Mouse (Mus musculus) CH12.LX (cell line): Measurements from ENCODE around the gene Uba3. TPM values are rescaled to one million over a fixed set of nuclear protein-coding genes. Genes with fewer than 3 reads are reported as not detected.

ENCODE experiments used
- DNase-seq: peaks from one replicate; pipeline ENCODE4 v3.0.0-alpha.2; 2013; ENCODE audit errors: extremely low read depth
- H3K27ac ChIP-seq: 2 replicates; pipeline ENCODE4 v1.5.1; 2012; ENCODE audit warnings: low read depth, mild to moderate bottlenecking, control low read depth, moderate library complexity; ENCODE audit not compliant: insufficient read depth
- H3K27me3 ChIP-seq: replicated peaks from 2 replicates; pipeline ENCODE3; 2012; ENCODE audit warnings: inconsistent platforms
- H3K36me3 ChIP-seq, 2 experiments: replicated peaks in 1 of 2; 2 replicates each; pipeline versions ENCODE3 to v1.6.1; 2012; ENCODE audit warnings: inconsistent platforms in 1 of 2, low read length in 1 of 2, mild to moderate bottlenecking in 1 of 2, mixed read lengths in 1 of 2, moderate library complexity in 1 of 2; ENCODE audit not compliant: control insufficient read depth in 1 of 2, insufficient read depth in 1 of 2
- H3K4me1 ChIP-seq, 2 experiments: 2 replicates each; pipeline ENCODE4 v1.6.1; 2012; ENCODE audit warnings: inconsistent platforms in 1 of 2, moderate library complexity in 1 of 2; ENCODE audit not compliant: insufficient read depth in 2 of 2, control insufficient read depth in 1 of 2
- H3K4me2 ChIP-seq: 2 replicates; pipeline ENCODE4 v1.6.1; 2012; ENCODE audit warnings: low read depth, mild to moderate bottlenecking, control low read depth; ENCODE audit not compliant: poor library complexity, insufficient read depth, severe bottlenecking
- H3K4me3 ChIP-seq, 3 experiments: fragments of 150-350 bp in 1 of 3; sonication (generic) in 1 of 3; replicated peaks in 1 of 3; 2 replicates each; pipeline versions ENCODE3 to v1.5.1; 2011 to 2012; ENCODE audit warnings: low read depth in 2 of 3, low read length in 2 of 3, mild to moderate bottlenecking in 2 of 3, moderate library complexity in 2 of 3, control low read depth in 1 of 3, improper control_type of control experiment in 1 of 3, inconsistent platforms in 1 of 3, mixed read lengths in 1 of 3; ENCODE audit not compliant: poor library complexity in 1 of 3
- H3K79me2 ChIP-seq: replicated peaks from 2 replicates; pipeline ENCODE4 v1.6.1; 2012; ENCODE audit warnings: mild to moderate bottlenecking, moderate library complexity; ENCODE audit not compliant: control insufficient read depth, poor library complexity, insufficient read depth, severe bottlenecking; ENCODE audit errors: extremely low read depth
- H3K9ac ChIP-seq: 2 replicates; pipeline ENCODE4 v1.6.1; 2012; ENCODE audit warnings: low read depth, mild to moderate bottlenecking, control low read depth, moderate library complexity; ENCODE audit not compliant: insufficient read depth
- H3K9me3 ChIP-seq: replicated peaks from 2 replicates; pipeline ENCODE3; 2012; ENCODE audit warnings: low read length, inconsistent platforms, mixed read lengths
- BHLHE40 ChIP-seq: IDR thresholded peaks from 2 replicates; pipeline ENCODE4 v1.6.1; 2011; ENCODE audit warnings: mild to moderate bottlenecking, low read depth, low read length, improper control_type of control experiment
- CTCF ChIP-seq, 2 experiments: IDR thresholded peaks in 1 of 2; conservative IDR thresholded peaks in 1 of 2; 2 replicates each; pipeline ENCODE4 v1.5.1; 2011 to 2012; ENCODE audit warnings: low read depth in 2 of 2, low read length in 2 of 2, improper control_type of control experiment in 1 of 2, inconsistent platforms in 1 of 2, mild to moderate bottlenecking in 1 of 2, moderate library complexity in 1 of 2
- ETS1 ChIP-seq: conservative IDR thresholded peaks from 2 replicates; pipeline ENCODE4 v1.6.1; 2012; ENCODE audit warnings: low read depth, mild to moderate bottlenecking, inconsistent platforms, low read length, improper control_type of control experiment, moderate library complexity
- GABPA ChIP-seq: IDR thresholded peaks from 2 replicates; pipeline ENCODE4 v1.6.1; 2012; ENCODE audit warnings: low read depth, low read length, improper control_type of control experiment, inconsistent platforms; ENCODE audit not compliant: insufficient replicate concordance
- JUND ChIP-seq: conservative IDR thresholded peaks from 2 replicates; pipeline ENCODE4 v1.6.1; 2011; ENCODE audit warnings: low read depth, low read length, improper control_type of control experiment
- KAT2A ChIP-seq: IDR thresholded peaks from 2 replicates; pipeline ENCODE4 v1.6.1; 2012; ENCODE audit warnings: low read length, improper control_type of control experiment, inconsistent platforms; ENCODE audit not compliant: insufficient replicate concordance
- MAFK ChIP-seq: IDR thresholded peaks from 2 replicates; pipeline ENCODE4 v1.6.1; 2011; ENCODE audit warnings: low read length, improper control_type of control experiment; ENCODE audit not compliant: insufficient replicate concordance
- MAX ChIP-seq: IDR thresholded peaks from 2 replicates; pipeline ENCODE4 v1.6.1; 2011; ENCODE audit warnings: low read length, improper control_type of control experiment
- MAZ ChIP-seq: IDR thresholded peaks from 2 replicates; pipeline ENCODE4 v1.6.1; 2012; ENCODE audit warnings: low read depth, mild to moderate bottlenecking, inconsistent platforms, low read length, improper control_type of control experiment, moderate library complexity
- MEF2A ChIP-seq: IDR thresholded peaks from 2 replicates; pipeline ENCODE4 v1.6.1; 2014; ENCODE audit warnings: low read depth, mild to moderate bottlenecking, inconsistent platforms, low read length, improper control_type of control experiment, borderline replicate concordance
- MXI1 ChIP-seq: IDR thresholded peaks from 2 replicates; pipeline ENCODE4 v1.6.1; 2011; ENCODE audit warnings: mild to moderate bottlenecking, low read depth, low read length, improper control_type of control experiment
- MYC ChIP-seq: IDR thresholded peaks from 2 replicates; pipeline ENCODE4 v1.6.1; 2011; ENCODE audit warnings: low read depth, mild to moderate bottlenecking, improper control_type of control experiment, low read length
- NELFE ChIP-seq: IDR thresholded peaks from 2 replicates; pipeline ENCODE4 v1.6.1; 2011; ENCODE audit warnings: low read depth, low read length, improper control_type of control experiment
- NRF1 ChIP-seq: IDR thresholded peaks from 2 replicates; pipeline ENCODE4 v1.6.1; 2014; ENCODE audit warnings: low read depth, mild to moderate bottlenecking, inconsistent platforms, low read length, improper control_type of control experiment, moderate library complexity
- PAX5 ChIP-seq: IDR thresholded peaks from 2 replicates; pipeline ENCODE4 v1.6.1; 2012; ENCODE audit warnings: low read length, inconsistent platforms, mixed read lengths
- POLR2A ChIP-seq: IDR thresholded peaks from 2 replicates; pipeline ENCODE4 v1.6.1; 2011; ENCODE audit warnings: low read depth, mild to moderate bottlenecking, improper control_type of control experiment, low read length
- RAD21 ChIP-seq: IDR thresholded peaks from 2 replicates; pipeline ENCODE4 v1.6.1; 2011; ENCODE audit warnings: low read depth, mild to moderate bottlenecking, low read length, improper control_type of control experiment, moderate library complexity
- SIN3A ChIP-seq: IDR thresholded peaks from 2 replicates; pipeline ENCODE4 v1.6.1; 2012; ENCODE audit warnings: low read length, improper control_type of control experiment, inconsistent platforms
- SMC3 ChIP-seq: IDR thresholded peaks from 2 replicates; pipeline ENCODE4 v1.6.1; 2011; ENCODE audit warnings: low read depth, low read length, improper control_type of control experiment
- TBP ChIP-seq: conservative IDR thresholded peaks from 2 replicates; pipeline ENCODE4 v1.6.1; 2011; ENCODE audit warnings: low read depth, low read length, improper control_type of control experiment
- USF1 ChIP-seq: IDR thresholded peaks from 2 replicates; pipeline ENCODE4 v1.6.1; 2014; ENCODE audit warnings: low read depth, mild to moderate bottlenecking, inconsistent platforms, low read length, improper control_type of control experiment
- USF2 ChIP-seq: conservative IDR thresholded peaks from 2 replicates; pipeline ENCODE4 v1.6.1; 2011; ENCODE audit warnings: low read depth, low read length, improper control_type of control experiment
- ZC3H11A ChIP-seq: IDR thresholded peaks from 2 replicates; pipeline ENCODE4 v1.6.1; 2012; ENCODE audit warnings: low read depth, mild to moderate bottlenecking, inconsistent platforms, low read length, improper control_type of control experiment
- ZKSCAN1 ChIP-seq: IDR thresholded peaks from 2 replicates; pipeline ENCODE4 v1.6.1; 2012; ENCODE audit warnings: low read depth, inconsistent platforms, low read length, improper control_type of control experiment, borderline replicate concordance
- ZNF384 ChIP-seq: IDR thresholded peaks from 2 replicates; pipeline ENCODE4 v1.6.1; 2012; ENCODE audit warnings: low read depth, low read length, improper control_type of control experiment, inconsistent platforms
- dilution Hi-C: fragments of 300-500 bp; cut with MboI; formaldehyde crosslinking; loops from 2 replicates; pipeline ENCODE4 v1.14.3; 2020; ENCODE audit warnings: low sequenced_read_pairs; ENCODE audit not compliant: extremely low pct_unique_long_range_greater_than_20kb, extremely low pct_ligation_motif_present
- in situ Hi-C: fragments of 300-500 bp; cut with MboI; formaldehyde crosslinking; loops from 3 replicates; pipeline ENCODE4 v1.14.3; 2019; ENCODE audit warnings: low sequenced_read_pairs, low pct_ligation_motif_present, low pct_unique_long_range_greater_than_20kb, mixed read lengths
- polyA plus RNA-seq: library from polyadenylated mRNA; unstranded; fragments of >175 nt; gene quantifications from 2 replicates; pipeline ENCODE4 v1.2.1, GENCODE M21; 2012; ENCODE audit warnings: low read depth; ENCODE audit not compliant: insufficient read length
- total RNA-seq, 2 experiments: library from RNA; depleted of rRNA; stranded (reverse); fragments of 300-350 nt in 1 of 2; fragments of >200 nt in 1 of 2; gene quantifications; 2 replicates each; pipeline ENCODE4 v1.2.3; 2012 to 2014

Gene Uba3
- total and polyA plus RNA-seq, 3 experiments: 52.7 to 106 (median 55.6) TPM

- in situ Hi-C loops: no loop called here
- DNase-seq: no peak
- Histone ChIP-seq H3K4me3 (no peak overlapping the region), H3K27ac (no peak overlapping the region), H3K9me3 (peaks cover 9% of the 10 kb centered on the region), H3K4me1 (peaks cover 0 to 11% of the 10 kb centered on the region in 2 experiments; a peak in 1 of 4 replicates), H3K4me2 (no peak overlapping the region; the same call in 1 of the 2 replicates), H3K79me2 (no peaks in the 10 kb centered on the region), H3K27me3 (no peaks in the 10 kb centered on the region), H3K9ac (no peak overlapping the region), H3K36me3 (peaks cover 23 to 40% of the 10 kb centered on the region in 2 experiments)
- dilution Hi-C loops: no loop called here
- no peak for TF ChIP-seq USF2
- no peak for TF ChIP-seq NELFE
- no peak for TF ChIP-seq ZNF384
- no peak for TF ChIP-seq POLR2A
- TF ChIP-seq ZC3H11A: no peak
- TF ChIP-seq MAZ: no peak
- TF ChIP-seq CTCF (conservative IDR thresholded peaks at IDR 0.05 in 1 of 2, IDR thresholded peaks at IDR 0.05 in 1 of 2; ENCODE audit: low read depth in 2 of 2, low read length in 2 of 2): no peak
- no peak for TF ChIP-seq MYC
- TF ChIP-seq ZKSCAN1: no peak
- no peak for TF ChIP-seq ETS1
- no peak for TF ChIP-seq MEF2A
- no peak for TF ChIP-seq NRF1
- no peak for TF ChIP-seq BHLHE40
- TF ChIP-seq RAD21: no peak
- TF ChIP-seq SIN3A: no peak
- TF ChIP-seq MAFK: no peak
- no peak for TF ChIP-seq KAT2A
- no peak for TF ChIP-seq JUND
These were observed 30.6 kb upstream of the Uba3 start for GRCm38 (mm10) chr6:97236088-97236487.

- dilution Hi-C loops: no loop called here
These were observed 29.6 kb upstream of the Uba3 start for GRCm38 (mm10) chr6:97234911-97235668.

More at GRCm38 (mm10) chr6:97234911-97235668, 29.6 kb upstream of the Uba3 start:
- Histone ChIP-seq H3K4me1 (peaks cover 0 to 11% of the 10 kb centered on the region in 2 experiments; a peak in 1 of 4 replicates), H3K9ac (no peak overlapping the region), H3K4me2 (no peak overlapping the region), H3K4me3 (no peak overlapping the region), H3K36me3 (peaks cover 31 to 50% of the 10 kb centered on the region in 2 experiments), H3K27ac (no peak overlapping the region), H3K9me3 (peaks cover 9% of the 10 kb centered on the region), H3K79me2 (no peaks in the 10 kb centered on the region), H3K27me3 (no peaks in the 10 kb centered on the region)
- TF ChIP-seq SMC3 (no peak), TBP (no peak), MYC (no peak), MAZ (no peak), USF1 (no peak), NRF1 (no peak), CTCF (conservative IDR thresholded peaks at IDR 0.05 in 1 of 2, IDR thresholded peaks at IDR 0.05 in 1 of 2; ENCODE audit: low read depth in 2 of 2, low read length in 2 of 2) (no peak), GABPA (no peak), PAX5 (no peak), MAX (no peak), SIN3A (no peak), USF2 (no peak), ETS1 (no peak), NELFE (no peak), MXI1 (no peak)
- DNase-seq: no peak
- in situ Hi-C loops: no loop called here
